Mouse (Mus musculus): Measurements from ENCODE around the gene Gart.
"Not testable (repeated sequence)": the region's sequence is repeated elsewhere in the genome, so short reads cannot be mapped to it uniquely, and the experiment has no call there.

Gene Gart

DNA sequence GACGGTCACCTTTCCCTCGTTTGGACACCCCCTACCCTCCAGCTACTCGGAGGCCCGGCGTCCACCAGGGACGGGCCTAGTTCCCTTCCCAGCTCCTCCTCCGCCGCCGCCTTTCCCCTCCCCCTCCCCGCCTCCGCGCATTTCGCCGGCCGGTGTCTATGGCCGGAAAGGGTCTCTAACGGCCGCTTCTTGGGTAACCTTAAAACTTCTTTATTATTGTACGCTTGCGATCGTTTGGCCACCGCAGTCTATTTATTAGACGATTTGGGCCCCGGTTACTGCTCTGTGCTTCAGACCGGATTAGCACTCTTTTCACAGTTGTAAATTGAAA lies 1.4 kb upstream of the Gart start:
- peak; percentile 60 for DNase-seq (ENCODE audit: low read depth)

DNA sequence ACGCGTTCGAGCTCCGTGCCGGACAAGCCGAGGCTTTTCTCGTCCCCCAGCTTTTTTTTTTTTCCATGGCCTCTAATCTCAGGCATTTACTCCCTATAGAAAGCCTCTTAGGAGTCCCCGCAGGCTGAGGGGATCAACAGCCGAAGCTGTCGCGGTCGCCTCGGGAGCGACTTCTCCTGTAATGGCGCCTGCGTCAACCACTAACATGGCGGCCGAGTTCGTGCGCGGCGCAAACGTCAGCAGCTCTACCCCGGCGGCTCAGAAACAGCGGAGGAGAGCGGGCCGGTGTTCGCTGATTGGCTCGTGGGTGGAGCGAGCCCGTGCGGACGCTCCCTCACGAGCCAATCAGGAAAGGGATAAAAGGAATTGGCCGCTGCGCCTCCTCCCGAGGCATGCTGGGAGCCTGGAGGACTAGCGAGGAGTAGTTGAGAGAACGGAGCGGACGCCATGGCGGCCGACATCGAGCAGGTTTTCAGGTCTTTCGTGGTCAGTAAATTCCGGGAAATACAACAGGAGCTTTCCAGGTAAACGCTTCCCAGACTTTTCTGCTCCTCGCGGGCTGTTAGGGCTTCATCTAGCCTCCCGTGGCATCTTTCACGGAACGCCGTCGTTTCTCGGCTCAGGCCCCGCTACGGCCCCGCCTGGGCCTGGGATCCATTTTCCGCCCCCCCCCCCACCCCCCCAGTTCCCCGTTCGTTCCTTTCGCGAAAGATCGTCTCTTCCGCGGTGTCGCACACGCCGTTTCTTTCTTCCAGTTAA lies 888 bp upstream of the Gart start, which contains the start of gene Son:
Gene Son, plus strand, starts transcription at position 46 of the 759 bp plus-strand sequence.
- DNase-seq (ENCODE audit: low read depth): peak; percentile 95

DNA sequence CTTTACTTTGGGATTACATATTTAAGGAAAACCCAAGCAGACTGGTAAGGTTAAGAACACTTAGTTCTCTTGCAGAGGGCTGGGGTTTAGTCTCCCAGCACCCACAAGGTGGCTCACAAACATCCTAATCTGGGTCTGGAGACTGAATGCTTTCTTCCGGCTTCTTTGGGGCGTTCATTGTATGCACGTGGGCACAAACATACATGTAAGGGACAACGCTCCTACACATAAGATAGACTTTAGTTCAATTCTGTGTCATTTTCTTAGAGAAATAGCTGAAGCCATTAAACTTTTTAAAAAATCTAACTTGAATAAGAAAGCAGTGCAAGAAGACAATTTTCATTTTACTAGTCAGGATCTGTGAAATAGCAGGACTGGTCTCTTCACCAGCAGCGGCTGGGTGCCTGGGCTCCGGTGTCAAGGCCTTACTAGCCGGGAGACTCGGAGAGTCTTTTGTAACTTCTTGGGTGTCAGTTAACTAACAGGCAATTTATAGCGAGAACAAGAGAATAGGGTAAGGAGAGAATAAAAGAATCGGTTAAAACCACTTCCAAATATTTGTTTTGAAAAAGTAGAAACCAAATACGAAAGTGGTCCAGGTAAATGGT lies 653 bp downstream of the Gart start:
- peak; percentile 72 for DNase-seq (ENCODE audit: low read depth)

DNA sequence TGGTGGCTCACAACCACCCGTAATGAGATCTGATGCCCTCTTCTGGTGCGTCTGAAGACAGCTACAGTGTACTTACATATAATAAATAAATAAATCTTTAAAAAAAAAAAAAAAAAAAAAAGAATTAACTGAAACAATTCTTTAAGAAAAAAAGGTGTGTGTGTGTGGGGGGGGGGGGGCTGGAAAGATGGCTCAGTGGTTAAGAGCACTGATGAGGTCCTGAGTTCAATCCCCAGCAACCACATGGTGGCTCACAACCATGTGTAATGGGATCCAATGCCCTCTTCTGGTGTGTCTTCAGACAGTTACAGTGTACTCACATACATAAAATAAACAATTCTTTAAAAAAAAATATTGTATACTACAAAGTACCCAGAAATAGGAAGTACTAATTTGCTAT lies 1.3 kb downstream of the Gart start:
- DNase-seq (ENCODE audit: low read depth): not testable (repeated sequence)

DNA sequence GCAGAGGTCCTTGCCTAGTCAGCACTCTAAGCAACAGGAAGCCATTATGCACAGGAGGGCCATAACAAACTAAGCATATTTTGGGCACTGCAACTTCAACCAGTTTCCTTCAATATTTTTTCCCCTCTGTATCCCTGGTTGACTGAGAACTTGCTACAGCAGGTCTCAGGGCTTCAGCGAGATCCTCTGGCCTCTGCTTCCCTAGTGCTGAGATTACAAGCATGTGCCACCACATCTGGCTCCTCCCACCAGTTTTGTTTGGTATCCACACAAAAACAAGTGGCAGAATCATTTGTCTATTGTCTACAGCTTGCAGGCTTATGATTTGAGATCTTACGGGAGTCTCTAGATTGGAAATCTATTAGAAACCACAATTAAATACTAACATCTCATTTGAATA lies 1.9 kb downstream of the Gart start:
- no peak for DNase-seq (ENCODE audit: low read depth)

DNA sequence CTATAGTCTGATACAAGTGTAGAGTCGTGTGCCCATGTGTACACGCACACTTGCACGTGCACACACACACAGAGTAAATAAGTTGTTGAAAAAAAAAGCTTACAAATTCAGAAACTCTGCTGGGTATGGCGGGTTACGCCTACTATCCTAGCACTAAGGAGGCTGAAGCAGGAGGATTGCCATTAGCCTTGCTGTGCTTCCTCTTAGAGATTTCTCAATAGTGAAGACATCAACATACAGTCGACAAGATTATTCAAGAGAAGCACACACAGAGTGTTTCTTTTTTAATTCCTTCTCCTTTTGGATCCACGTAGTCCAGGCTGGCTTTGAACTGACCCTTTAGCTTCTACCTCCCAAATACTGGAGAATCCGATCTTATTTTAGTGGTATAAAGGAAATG lies 6.6 kb downstream of the Gart start:
- no peak for DNase-seq (ENCODE audit: low read depth)

DNA sequence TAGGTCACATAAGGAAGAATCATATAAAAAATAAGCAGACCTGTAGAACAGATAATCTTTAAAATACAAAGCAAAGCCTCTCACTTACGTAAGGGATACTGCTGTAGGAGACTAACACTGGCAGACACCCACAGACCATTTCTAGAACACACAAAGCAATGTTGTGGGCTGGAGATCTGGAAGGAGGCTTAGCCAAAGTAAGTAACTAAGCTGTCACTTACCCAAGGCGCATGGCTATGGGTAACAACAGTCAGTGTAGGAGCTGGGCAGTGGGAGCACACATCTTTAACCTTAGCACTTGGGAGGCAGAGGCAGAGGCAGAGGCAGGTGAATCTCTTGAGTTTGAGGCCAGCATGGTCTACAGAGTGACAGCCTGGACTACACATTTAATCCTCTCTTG lies 7.1 kb downstream of the Gart start:
- DNase-seq (ENCODE audit: low read depth): no peak

DNA sequence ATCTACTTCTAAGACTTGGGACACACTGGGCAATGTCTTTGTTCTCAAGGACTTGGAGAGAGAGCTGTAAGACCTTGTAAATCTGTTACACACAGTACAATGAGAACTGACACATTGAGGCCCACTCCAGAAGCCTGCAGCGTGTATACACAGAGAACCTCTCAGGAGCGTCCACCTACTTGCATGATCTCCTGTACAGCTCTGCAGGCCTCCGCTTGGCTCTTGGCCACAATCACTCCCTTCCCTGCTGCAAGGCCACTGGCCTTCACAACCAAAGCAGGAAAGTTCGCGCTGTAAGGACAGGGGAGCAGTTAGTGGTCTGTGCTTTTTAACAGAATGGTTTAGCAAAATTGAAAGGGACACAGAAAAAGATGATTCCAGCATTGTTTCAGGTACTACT lies 7.6 kb downstream of the Gart start:
- DNase-seq (ENCODE audit: low read depth): no peak

DNA sequence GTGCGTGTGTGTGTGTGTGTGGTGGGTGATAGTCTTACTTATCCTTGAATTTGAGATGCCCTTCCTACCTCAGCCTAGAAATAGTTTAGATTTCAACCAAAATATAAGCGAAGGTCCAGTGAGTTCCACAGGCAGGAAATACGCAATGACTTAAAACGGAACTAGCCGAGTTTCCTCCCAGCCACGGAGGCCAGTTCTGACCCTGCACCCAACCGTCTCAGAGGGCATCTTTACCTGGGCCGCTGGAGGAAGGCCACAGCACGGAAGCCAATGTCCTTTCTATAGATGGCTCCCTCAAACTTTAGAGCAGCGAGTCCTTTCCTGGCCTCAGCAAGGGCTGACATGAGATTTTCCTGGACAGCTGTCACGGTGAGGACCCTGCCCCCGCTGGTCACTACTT lies 13.1 kb downstream of the Gart start:
- DNase-seq (ENCODE audit: low read depth): no peak

DNA sequence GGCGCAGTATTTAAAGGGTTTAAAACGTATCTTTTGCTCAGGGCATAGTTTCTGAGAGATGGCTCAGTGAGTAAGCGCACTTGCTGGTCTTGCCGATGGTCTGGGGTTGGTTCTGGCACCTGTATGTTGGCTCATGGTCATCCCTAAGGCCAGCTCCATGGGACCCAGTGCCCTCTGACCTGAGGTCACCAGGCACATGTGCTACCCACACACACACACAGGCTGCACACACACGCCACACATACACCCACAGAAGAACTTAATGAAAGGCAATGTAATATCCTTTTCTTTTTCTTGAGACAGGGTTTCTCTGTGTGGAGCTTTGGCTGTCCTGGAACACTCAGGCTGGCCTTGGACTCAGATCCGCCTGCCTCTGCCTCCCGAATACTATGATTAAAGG lies 13.8 kb downstream of the Gart start:
- DNase-seq (ENCODE audit: low read depth): no peak

DNA sequence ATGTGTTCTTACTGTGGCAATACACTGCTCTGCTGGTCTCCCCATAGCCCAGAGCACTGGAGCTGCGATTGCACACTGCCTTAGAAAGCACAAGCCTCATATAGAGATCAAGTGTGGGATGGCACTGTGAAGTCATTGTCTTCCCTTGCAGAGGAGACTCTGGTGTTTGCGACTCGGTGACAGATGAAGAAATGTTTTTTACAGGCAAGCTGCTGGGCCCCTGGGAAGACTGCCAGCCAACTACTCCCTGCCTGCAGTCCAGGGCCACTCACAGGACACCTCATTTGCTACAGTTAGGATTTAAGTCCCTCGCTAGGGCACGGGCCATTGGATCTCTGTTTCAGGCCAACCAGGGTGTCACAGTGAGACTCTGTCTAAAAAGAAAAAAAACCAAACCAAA lies 14.3 kb downstream of the Gart start:
- DNase-seq (ENCODE audit: low read depth): no peak

DNA sequence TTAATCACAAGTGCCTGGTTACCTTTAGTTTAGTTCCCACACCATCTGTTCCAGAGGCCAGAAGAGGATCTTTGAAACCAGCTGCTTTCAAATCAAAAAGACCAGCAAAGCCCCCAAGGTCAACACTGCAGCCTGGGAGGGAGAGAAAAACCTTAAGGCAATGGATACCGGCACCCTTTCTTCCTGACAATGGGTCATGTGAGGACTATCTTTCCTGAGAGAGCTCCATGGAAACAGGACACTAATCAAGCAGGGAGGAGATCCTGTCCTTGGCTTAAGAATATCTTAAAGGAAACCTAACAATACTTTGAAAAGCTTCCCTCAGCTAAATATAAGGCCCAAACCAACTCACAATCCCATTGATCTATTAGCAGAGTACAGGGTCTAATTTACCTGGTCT lies 16.2 kb downstream of the Gart start:
- no peak for DNase-seq (ENCODE audit: low read depth)

DNA sequence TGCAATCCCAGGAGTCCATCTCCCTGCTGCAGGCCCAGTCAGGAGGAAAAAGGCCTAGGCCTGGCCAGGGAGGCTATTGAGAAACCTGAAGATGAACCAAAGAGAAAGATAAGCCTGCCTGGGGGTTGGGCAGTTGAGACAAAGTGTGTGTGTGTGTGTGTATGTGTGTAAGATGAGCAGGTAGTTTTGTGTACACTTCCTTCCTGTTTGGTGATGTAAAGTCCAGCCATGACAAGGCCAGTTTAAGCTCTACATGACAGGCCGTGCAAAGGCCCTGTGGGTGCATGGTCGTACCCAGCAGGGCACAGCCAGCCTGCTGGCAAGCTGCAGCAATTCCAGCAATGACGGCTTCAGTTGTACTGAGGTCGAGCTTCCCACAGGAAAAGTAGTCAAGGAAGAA lies 17.0 kb downstream of the Gart start:
- DNase-seq (ENCODE audit: low read depth): no peak

DNA sequence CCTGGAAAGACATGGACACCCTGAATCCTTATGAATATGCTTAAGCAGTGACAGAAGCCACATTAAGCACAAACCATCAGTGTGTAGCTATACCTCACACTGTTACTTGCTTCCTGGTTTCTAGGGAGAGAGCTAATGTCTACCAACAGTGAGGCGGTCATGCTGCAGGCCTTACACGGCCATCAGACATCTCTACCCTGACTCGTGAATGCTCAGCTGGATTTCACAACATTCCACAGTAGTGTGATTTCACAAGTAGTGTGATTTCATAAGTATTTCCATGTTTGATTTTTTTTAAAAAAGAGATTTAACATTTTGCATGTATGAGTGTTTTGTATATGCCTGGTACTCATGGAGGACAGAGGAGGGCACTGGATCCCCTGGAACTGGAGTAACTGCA lies 18.1 kb downstream of the Gart start:
- DNase-seq (ENCODE audit: low read depth): no peak

DNA sequence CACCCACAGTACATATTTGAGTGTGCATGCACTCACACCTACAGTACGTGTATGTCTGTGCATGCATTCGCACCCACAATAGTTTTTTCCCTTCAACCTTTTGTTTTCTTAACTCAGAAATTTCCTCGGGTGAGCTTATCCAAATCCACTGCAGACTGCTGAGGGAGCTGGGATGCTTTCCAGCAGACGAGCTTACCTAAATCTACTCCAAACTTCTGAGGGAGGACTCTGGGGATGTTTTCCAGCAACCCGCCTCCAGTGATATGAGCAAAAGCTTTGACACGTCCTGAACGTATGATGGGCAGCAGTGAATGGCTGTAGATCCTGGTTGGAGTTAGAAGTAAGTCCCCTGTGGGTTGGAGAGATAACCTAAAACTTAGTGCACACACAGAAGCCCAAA lies 18.9 kb downstream of the Gart start:
- no peak for DNase-seq (ENCODE audit: low read depth)

DNA sequence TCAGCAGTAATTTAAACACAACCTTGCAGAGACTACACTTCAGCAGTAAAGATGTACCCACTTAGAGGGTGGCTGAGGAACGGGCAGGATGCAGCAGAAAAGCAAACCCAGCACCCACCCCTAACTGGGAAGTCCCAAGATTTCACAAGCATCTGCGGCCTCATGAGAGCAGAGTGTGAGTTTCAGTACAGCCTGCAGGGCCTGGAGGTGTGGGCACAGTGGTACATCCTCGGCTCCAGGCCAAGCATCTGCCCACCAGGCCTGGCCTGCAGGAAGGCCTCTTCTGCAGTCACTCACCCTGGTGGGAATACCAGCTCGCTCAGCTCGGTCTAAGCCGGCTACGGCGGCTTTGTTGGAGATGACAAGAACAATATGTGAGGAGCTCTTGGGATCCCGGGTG lies 23.7 kb downstream of the Gart start:
- DNase-seq (ENCODE audit: low read depth): no peak

DNA sequence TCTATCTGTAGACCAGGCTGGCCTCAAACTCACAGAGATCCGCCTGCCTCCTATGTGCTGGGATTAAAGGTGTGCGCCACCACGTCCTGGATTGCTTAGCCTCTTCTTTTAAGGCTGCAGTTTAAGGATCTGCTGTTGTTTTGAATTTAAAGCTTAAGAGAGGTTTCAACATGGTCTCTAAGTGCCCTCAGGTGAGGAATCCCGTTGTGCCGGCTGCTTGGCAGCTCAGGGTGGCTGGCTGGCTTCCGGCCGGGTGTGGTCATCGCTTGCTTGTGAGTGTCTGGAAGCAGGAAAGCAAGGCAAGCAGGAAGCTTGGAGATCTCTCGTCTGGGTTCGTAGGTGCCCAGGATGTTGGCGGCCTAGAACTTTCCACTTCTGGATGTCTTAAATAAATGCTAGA lies 25.8 kb downstream of the Gart start:
- DNase-seq (ENCODE audit: low read depth): no peak

DNA sequence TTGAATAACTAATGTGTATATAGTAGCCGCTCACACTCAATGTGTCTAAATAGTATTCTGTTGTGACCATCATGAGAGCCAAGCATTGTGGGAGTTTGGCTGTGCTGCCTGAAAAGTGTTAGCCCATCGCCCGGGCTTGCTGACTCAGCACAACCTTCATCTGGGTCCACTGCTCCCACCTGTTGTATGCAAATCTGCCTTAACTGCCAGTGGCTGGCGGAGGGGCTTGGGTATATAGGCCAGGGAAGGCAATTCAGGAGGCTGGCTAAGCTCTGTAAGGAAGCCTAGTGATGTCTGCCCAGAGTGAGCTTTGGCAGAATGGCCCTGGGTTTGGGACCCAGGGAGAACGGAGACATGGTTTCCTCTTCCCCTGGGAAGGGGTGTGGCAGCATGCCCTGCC lies 26.6 kb downstream of the Gart start:
- no peak for DNase-seq (ENCODE audit: low read depth)

DNA sequence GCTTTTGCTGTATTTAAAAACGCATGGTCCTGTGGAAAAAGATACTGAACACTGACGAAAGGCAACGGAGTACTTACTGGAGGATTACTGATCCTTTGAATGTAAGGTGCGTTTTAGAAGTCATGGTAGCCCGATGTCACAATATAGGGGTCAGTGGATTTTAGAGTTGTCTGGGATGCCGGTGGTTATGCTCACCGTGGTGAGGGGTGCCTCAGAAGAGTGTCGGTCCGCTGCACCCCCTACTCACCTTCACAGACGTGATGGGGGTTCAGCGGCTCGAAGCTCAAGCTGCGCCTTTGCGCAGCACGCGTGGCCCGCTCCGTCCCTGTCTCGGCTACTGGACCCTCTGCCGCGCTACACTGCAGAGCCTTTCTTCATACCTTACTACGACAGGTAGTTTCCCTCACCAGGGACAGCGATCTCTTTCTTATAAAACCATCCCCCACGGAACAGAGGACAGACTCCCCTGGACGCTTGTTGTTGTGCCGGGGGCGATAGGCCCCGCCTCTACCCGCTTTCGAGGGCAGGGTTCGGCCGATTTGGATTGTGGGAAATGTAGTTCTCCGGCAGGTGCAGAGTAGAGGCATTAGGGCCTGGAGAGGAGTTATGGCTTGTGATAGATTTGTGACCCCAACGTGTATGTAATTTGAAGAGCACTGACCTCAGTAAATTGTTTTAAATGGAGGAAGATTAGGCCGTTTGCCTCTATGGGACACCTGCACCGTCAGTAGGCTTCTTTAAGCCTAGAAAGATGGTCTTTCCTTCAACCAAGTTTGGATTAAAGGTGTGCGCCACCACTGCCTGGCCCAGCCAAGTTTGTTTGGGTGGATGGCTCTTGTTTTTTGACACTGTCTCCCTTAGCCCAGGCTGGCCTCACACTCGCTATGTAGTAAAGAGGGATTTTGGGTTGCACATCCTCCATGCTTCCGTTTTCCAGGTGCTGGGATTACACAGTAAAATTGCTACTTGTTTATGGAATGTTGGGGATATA lies 27.9 kb downstream of the Gart start, which contains the start of gene Dnajc28:
Gene Dnajc28, minus strand, starts transcription at position 516 of the 991 bp plus-strand sequence.
- DNase-seq (ENCODE audit: low read depth): peak; percentile 63

DNA sequence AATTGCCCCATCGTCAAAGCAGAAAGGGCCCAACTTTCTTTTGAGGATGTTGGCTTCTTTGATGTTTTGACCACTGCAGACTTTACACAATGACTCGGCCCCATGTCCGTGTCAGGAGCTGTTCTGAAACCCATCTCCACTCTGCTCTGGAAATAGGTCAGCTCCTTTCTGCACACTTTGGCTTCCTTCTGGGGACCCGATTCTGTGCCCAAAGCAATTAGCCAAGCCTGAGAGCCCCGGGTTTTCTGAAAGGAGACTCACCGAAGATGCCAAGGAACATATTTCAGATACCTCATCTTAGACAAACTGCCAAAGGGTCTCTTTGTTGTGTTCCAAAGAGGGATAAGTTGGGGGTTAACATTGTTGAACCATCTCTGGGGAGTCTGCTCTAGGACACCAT lies 32.2 kb downstream of the Gart start:
- DNase-seq (ENCODE audit: low read depth): no peak

DNA sequence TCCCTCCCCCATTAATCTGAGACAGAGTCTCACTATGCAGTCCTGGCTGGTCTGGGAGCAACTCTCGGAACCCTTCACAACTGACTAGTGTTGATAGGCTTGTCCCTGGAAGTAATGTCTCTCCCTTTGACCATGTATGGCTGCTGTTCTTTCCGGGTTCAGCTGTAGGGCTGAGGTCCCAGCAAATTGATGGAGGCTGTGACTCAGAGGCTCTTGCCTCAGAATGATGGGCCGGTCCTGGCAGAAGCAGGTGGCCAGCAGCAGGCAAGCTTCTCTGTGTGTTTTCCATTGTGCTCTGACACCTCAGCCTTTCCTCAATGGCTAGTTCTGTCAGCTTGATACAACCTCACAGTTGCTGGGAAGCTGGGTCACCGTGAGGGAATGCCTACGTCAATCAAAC lies 34.2 kb downstream of the Gart start:
- no peak for DNase-seq (ENCODE audit: low read depth)

DNA sequence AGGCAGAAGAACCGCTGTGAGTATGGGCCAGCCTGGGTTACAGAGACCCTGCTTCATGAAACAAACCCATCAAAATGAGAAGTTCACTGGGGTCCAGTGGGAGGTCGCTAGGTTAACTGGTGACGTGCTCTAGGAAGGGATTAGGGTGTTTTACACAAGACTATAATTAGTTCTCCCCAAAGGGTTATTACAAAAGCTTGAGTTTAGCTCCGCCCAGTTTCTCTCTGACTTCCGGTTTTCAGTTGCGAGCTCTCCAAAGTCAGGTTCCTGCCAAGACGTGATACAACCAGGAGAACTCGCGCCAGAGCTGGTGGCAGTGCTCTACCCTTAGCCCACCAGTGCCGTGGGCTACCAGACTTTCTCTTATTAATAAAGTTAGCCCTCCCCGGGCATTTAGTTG lies 35.5 kb downstream of the Gart start:
- DNase-seq (ENCODE audit: low read depth): no peak
